Mouse (Mus musculus) thymus, postnatal 36 days (tissue): ENCODE measurements at regions not wholly inside any gene's neighbourhood (a gene's known extent, or its start where the extent isn't known, plus 50 kb on each side); places are given as distances from the start of the nearest gene placed in this dataset.

Experiments
- DNase-seq, 2 experiments: peaks; one replicate each; pipeline ENCODE4 v3.0.0; 2022; ENCODE audit warnings: mixed read lengths in 2 of 2

GRCm38 (mm10) chr1:88902426-88902825, 167.8 kb upstream of the Sh3bp4 start:
- DNase-seq, result no peak

GRCm38 (mm10) chr1:88907766-88908463, 162.3 kb upstream of the Sh3bp4 start:
- DNase-seq, result no peak

- no peak for DNase-seq
These were observed 161.5 kb upstream of the Sh3bp4 start for GRCm38 (mm10) chr1:88908683-88909082.

- no peak for DNase-seq
These were observed 160.9 kb upstream of the Sh3bp4 start for GRCm38 (mm10) chr1:88909314-88909713.

- DNase-seq, result no peak
These were observed 160.2 kb upstream of the Sh3bp4 start for GRCm38 (mm10) chr1:88909864-88910573.

GRCm38 (mm10) chr1:88911724-88912123, 158.5 kb upstream of the Sh3bp4 start:
- DNase-seq, result no peak

GRCm38 (mm10) chr1:88916531-88917050, 153.6 kb upstream of the Sh3bp4 start:
- DNase-seq, result no peak

GRCm38 (mm10) chr1:88921401-88921800, 148.8 kb upstream of the Sh3bp4 start:
- DNase-seq, result no peak

- no peak for DNase-seq
These were observed 146.2 kb upstream of the Sh3bp4 start for GRCm38 (mm10) chr1:88923791-88924581.

GRCm38 (mm10) chr1:88935191-88935590, 135.0 kb upstream of the Sh3bp4 start:
- no peak for DNase-seq

- no peak for DNase-seq
These were observed 134.4 kb upstream of the Sh3bp4 start for GRCm38 (mm10) chr1:88935779-88936178.

GRCm38 (mm10) chr1:88937327-88937726, 132.9 kb upstream of the Sh3bp4 start:
- no peak for DNase-seq

- DNase-seq, result no peak
These were observed 131.8 kb upstream of the Sh3bp4 start for GRCm38 (mm10) chr1:88938458-88938857.

- DNase-seq, result no peak
These were observed 127.2 kb upstream of the Sh3bp4 start for GRCm38 (mm10) chr1:88943039-88943438.

- DNase-seq, result no peak
These were observed 124.3 kb upstream of the Sh3bp4 start for GRCm38 (mm10) chr1:88945868-88946267.

- DNase-seq, result no peak
These were observed 123.8 kb upstream of the Sh3bp4 start for GRCm38 (mm10) chr1:88946374-88946773.

- DNase-seq, result no peak
These were observed 120.3 kb upstream of the Sh3bp4 start for GRCm38 (mm10) chr1:88949911-88950310.

- DNase-seq, result no peak
These were observed 116.7 kb upstream of the Sh3bp4 start for GRCm38 (mm10) chr1:88953516-88953915.

GRCm38 (mm10) chr1:88954784-88955183, 115.4 kb upstream of the Sh3bp4 start:
- no peak for DNase-seq

GRCm38 (mm10) chr1:88957061-88957460, 113.2 kb upstream of the Sh3bp4 start:
- DNase-seq, result no peak

GRCm38 (mm10) chr1:88959715-88960114, 110.5 kb upstream of the Sh3bp4 start:
- no peak for DNase-seq

- DNase-seq, result no peak
These were observed 110.1 kb upstream of the Sh3bp4 start for GRCm38 (mm10) chr1:88960142-88960541.

- DNase-seq, result no peak
These were observed 106.0 kb upstream of the Sh3bp4 start for GRCm38 (mm10) chr1:88964045-88964747.
